Mouse (Mus musculus) Patski (cell line): ENCODE results near the gene Gnl1. TPM values are rescaled to one million over a fixed set of nuclear protein-coding genes. Genes with fewer than 3 reads are reported as not detected.
A peak's percentile ranks its signal among the peaks of the same experiment; 100 is the strongest.
"Not testable (repeated sequence)": the region's sequence is repeated elsewhere in the genome, so short reads cannot be mapped to it uniquely, and the experiment has no call there.

Experiments used
- ATAC-seq: fragments of 100-300 bp; one replicate; pipeline ENCODE4 v1.8.0; 2021
- CTCF ChIA-PET: fragments of 350-600 bp; sonication (Branson Sonifier 250); formaldehyde crosslinking; loops from one replicate; lab custom pipeline; 2022; ENCODE audit warnings: inconsistent platforms; lab: Charles Lee
- POLR2A ChIA-PET: fragments of 350-600 bp; sonication (Branson Sonifier 250); formaldehyde crosslinking; loops from one replicate; lab custom pipeline; 2022; ENCODE audit warnings: antibody characterized with exemption, inconsistent platforms; lab: Charles Lee
- DNase-seq: peaks from one replicate; pipeline ENCODE4 v3.0.0-alpha.2; 2011; ENCODE audit warnings: low read depth, low spot score
- H3K27me3 ChIP-seq: fragments of 371-371 bp; one replicate; pipeline ENCODE4 v1.5.1; 2021
- CTCF ChIP-seq: fragments of 100-300 bp; IDR thresholded peaks from one replicate; pipeline ENCODE4 v1.5.1; 2021
- in situ Hi-C: fragments of 300-500 bp; cut with MboI; formaldehyde crosslinking; loops from 3 replicates; pipeline ENCODE4 v1.11.1; 2018; ENCODE audit warnings: low pct_unique_long_range_greater_than_20kb, mixed read lengths
- polyA plus RNA-seq: library from polyadenylated mRNA; unstranded; gene quantifications from one replicate; pipeline ENCODE4 v1.2.3, GENCODE M21; 2021

Gnl1 gene
- polyA plus RNA-seq, 1 experiment from 2014 or later = 74.4 TPM

DNA sequence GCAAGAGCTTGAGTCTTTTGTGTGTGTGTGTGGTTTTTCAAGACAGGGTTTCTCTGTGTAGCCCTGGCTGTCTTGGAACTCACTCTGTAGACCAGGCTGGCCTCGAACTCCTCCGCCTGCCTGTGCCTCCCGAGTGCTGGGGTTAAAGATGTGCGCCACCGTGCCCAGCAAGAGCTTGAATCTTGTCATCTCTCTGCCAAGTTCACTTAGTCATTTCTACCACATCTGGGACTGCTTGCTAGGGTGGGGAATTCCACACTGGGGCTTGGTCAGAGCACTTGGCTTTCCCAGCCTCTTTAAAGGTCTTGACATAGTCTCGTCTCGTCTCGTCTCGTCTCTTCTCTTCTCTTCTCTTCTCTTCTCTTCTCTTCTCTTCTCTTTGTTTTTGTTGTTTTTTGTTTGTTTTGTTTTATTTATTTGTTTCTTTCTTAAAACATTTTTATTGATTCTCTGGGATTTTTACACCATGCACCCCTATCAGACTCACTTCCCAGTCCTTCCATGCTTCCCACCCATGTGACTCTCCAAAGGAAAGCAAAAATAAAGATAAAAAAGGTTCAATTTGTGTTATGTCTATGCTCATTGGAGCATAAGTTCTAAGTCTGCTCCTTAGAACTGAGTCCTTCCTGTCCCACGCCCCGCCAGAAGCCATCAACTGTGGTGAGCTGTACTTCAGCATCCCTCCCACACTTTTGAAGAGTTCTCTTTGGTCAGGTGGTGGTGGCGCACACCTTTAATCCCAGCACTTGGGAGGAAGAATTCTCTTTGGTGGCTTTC, 21.7 kb downstream of the Gnl1 start:
- ATAC-seq (peak; percentile 42), DNase-seq (no peak)
- H3K27me3 ChIP-seq = no peaks in the 10 kb centered on the region
- CTCF ChIA-PET = interaction anchor here (0.9 to 8.5 kb wide), 4 partner anchors 18 to 59 kb away, joined by 3 to 44 read pairs (median 8); partner anchors contain the start of genes H2-T23 and H2-T24
- POLR2A ChIA-PET = no interaction called here
- in situ Hi-C loops = no loop called here
- TF ChIP-seq CTCF = no peak

GRCm38 (mm10) chr17:36001966-36002365, 22.3 kb downstream of the Gnl1 start:
- no peak for TF ChIP-seq CTCF
- ATAC-seq = peak; percentile 44
- in situ Hi-C loops = no loop called here
- no peak for DNase-seq
- POLR2A ChIA-PET = no interaction called here
- CTCF ChIA-PET = interaction anchor here (1.8 to 8.5 kb wide), 4 partner anchors 8 to 29 kb away, joined by 6 to 44 read pairs (median 11); partner anchors contain the start of genes H2-T23 and H2-T24
- H3K27me3 ChIP-seq = no peaks in the 10 kb centered on the region

DNA sequence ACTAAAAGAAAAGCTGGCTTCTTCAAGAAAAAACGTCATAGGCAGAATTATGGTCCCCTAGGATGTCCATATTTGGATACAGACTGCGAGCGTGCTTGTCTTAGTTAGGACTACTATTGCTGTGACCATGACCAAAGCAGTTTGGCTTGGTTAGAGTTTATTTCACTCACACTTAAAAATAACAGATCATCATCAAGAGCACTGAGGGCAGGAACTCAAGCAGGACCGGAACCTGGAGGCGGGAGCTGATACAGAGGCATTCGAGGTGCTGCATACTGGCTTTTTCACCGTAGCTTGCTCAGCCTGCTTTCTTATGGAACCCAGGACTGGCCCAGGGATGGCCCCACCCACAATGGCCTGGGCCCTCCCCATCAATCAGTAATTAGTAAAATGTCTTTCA, 23.7 kb downstream of the Gnl1 start:
- ATAC-seq = no peak
- POLR2A ChIA-PET = no interaction called here
- no peak for DNase-seq
- in situ Hi-C loops = no loop called here
- TF ChIP-seq CTCF = no peak
- CTCF ChIA-PET = interaction anchor here (1.2 to 8.5 kb wide), 5 partner anchors 9 to 58 kb away, joined by 3 to 44 read pairs (median 6); partner anchors contain the start of gene H2-T24
- H3K27me3 ChIP-seq = no peaks in the 10 kb centered on the region

DNA sequence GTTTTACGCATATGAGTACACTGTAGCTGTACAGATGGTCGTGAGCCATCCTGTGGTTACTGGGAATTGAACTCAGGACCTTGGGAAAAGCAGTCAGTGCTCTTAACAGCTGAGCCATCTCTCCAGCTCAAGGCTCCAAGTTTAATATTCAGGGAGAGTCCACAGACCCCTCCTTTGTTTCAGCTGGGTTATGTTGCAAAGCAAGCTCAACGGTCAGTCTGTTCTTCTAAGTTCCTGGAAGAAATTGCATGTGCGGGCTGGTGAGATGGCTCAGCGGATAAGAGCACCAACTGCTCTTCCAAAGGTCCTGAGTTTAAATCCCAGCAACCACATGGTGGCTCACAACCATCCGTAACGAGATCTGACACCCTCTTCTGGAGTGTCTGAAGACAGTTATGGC, 24.8 kb downstream of the Gnl1 start:
- in situ Hi-C loops, H3K27me3 ChIP-seq, DNase-seq, POLR2A ChIA-PET, ATAC-seq: not testable (repeated sequence)
- CTCF ChIA-PET = interaction anchor here (1.2 to 8.5 kb wide), 4 partner anchors 11 to 19 kb away, joined by 3 to 44 read pairs (median 8); partner anchors contain the start of gene H2-T24

DNA sequence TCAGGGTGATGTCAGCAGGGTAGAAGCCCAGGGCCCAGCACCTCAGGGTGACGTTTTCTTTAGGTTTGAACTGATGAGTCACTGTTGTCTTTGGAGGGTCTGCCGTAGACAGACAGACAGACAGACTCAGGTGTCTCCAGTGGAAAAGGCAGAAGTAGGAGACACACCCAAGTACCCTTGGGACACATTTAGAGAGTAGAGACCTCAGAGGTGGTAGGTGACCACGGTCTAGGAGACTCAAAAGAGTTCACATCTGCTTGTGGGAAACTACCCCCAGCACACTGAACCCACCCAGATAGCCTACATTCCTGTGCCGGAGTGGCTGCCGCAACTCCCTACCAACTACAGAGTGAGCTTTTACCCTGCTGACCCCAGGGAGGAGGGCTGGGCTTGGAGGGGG, 35.3 kb downstream of the Gnl1 start:
- no peak for TF ChIP-seq CTCF
- CTCF ChIA-PET = no interaction called here
- POLR2A ChIA-PET = no interaction called here
- no peak for ATAC-seq
- DNase-seq = no peak
- no peaks in the 10 kb centered on the region for H3K27me3 ChIP-seq
- in situ Hi-C loops = no loop called here

DNA sequence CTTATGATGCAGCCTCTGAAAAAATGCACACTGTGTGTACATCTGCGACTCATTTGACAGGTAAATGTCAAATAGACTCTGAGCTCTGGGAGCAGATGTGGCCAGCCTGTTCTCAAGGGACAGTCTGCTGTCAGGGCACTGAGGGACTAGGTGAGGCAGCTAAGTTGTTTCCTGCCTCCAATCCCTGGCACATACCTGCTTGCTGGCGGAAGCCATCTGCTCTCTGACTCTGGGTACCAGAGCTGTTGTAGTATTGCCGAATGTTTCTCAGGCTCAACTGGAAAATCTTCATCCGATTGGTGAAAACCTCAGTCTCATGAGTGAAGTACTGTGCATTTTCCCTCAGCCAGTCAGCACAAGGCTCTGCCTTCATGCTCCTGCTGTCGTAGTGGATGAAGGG, 37.4 kb downstream of the Gnl1 start:
- no peaks in the 10 kb centered on the region for H3K27me3 ChIP-seq
- CTCF ChIA-PET = interaction anchor here (1.6 kb wide), 1 partner anchor 20 kb away, joined by 7 read pairs; no protein-coding TSS in a partner anchor
- no peak for ATAC-seq
- DNase-seq = no peak
- POLR2A ChIA-PET = no interaction called here
- TF ChIP-seq CTCF = no peak
- in situ Hi-C loops = no loop called here

DNA sequence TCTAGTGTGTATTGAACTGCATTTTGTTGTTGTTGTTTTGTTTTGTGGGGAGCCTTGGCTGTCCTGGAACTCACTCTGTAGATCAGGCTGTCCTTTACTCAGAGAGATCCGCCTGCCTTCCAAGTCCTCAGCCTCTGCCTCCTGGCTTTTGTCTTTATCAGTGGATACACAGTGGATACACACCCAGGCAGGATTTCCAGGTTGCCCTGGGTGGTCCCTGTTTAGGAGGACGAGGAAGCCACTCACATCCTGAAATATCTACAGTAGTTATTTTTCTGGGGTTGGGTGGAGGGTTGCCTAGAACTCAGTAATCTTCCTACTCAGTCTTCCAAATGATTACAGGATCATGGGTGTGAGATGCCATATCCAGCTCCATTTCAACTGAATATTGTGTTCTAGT, 39.3 kb downstream of the Gnl1 start:
- no peak for TF ChIP-seq CTCF
- H3K27me3 ChIP-seq = no peaks in the 10 kb centered on the region
- ChIA-PET POLR2A (interaction anchor here (2.9 kb wide), 1 partner anchor 13 kb away, joined by 9 read pairs; no protein-coding TSS in a partner anchor), CTCF (interaction anchor here (4.4 kb wide), 1 partner anchor 17 kb away, joined by 44 read pairs; no protein-coding TSS in a partner anchor)
- in situ Hi-C loops = no loop called here
- DNase-seq = no peak
- ATAC-seq = no peak

DNA sequence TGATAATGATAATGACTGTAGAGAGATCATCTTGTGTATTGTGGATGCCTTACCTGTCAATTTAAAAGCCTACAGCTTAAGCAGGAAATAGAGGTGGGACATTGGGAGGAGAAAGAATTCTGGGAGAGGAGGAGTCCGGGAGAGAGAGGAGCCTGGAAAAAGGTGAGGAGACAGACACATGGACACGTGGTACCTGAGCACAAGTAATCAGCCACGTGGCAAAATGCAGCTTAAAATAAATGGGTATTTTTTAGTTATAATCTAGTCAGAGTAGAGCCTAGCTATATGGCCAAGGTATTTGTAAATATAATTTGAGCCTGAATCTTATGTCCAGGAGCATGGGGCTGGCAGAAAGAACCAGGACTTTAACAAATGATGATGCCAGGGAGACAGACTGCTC, 39.9 kb downstream of the Gnl1 start:
- DNase-seq (no peak), ATAC-seq (no peak)
- H3K27me3 ChIP-seq = no peaks in the 10 kb centered on the region
- ChIA-PET POLR2A (interaction anchor here (2.9 kb wide), 1 partner anchor 14 kb away, joined by 9 read pairs; no protein-coding TSS in a partner anchor), CTCF (interaction anchor here (0.8 to 4.4 kb wide), 4 partner anchors 15 to 26 kb away, joined by 3 to 44 read pairs (median 4); no protein-coding TSS in a partner anchor)
- in situ Hi-C loops = no loop called here
- no peak for TF ChIP-seq CTCF

GRCm38 (mm10) chr17:36020191-36021073, 40.8 kb downstream of the Gnl1 start, which contains the start of gene H2-T24:
Gene H2-T24 (minus strand): TSS chr17:36020560.
- in situ Hi-C loops = no loop called here
- ChIA-PET CTCF (interaction anchor here (0.8 to 4.4 kb wide), 7 partner anchors 11 to 41 kb away, joined by 3 to 44 read pairs (median 4); no protein-coding TSS in a partner anchor), POLR2A (interaction anchor here (2.9 kb wide), 1 partner anchor 15 kb away, joined by 9 read pairs; no protein-coding TSS in a partner anchor)
- DNase-seq (no peak), ATAC-seq (peak; percentile 68)
- peak; percentile 69 for TF ChIP-seq CTCF
- H3K27me3 ChIP-seq = no peaks in the 10 kb centered on the region

DNA sequence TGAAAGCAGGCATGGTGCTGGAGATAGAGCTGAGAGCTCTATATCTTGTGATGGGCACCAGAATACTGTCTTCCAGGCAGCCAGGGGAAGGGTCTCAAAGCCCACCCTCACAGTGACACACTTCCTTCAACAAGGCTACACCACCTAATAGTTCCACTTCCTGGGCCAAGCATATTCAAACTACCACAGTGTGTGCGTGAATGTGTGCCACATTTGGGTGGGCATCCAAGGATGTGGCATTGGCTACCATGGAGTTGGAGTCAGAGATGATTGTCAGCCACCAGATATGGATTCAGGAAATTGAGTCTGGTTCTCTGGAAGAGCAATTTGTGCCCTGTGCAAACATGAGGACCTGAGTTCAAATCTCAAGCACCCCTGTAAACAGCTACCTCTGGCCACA, 41.7 kb downstream of the Gnl1 start:
- POLR2A ChIA-PET = no interaction called here
- H3K27me3 ChIP-seq = no peaks in the 10 kb centered on the region
- DNase-seq (no peak), ATAC-seq (no peak)
- no peak for TF ChIP-seq CTCF
- in situ Hi-C loops = no loop called here
- CTCF ChIA-PET = interaction anchor here (1.3 to 4.4 kb wide), 5 partner anchors 10 to 40 kb away, joined by 3 to 44 read pairs (median 5); no protein-coding TSS in a partner anchor
